Mouse (Mus musculus) CH12.LX (cell line): ENCODE measurements around the gene Tbc1d23. TPM values are rescaled to one million over a fixed set of nuclear protein-coding genes. Genes with fewer than 3 reads are reported as not detected.

Experiments used
- DNase-seq: peaks from one replicate; pipeline ENCODE4 v3.0.0-alpha.2; 2013; ENCODE audit errors: extremely low read depth
- H3K27ac ChIP-seq: 2 replicates; pipeline ENCODE4 v1.5.1; 2012; ENCODE audit warnings: low read depth, mild to moderate bottlenecking, control low read depth, moderate library complexity; ENCODE audit not compliant: insufficient read depth
- H3K27me3 ChIP-seq: replicated peaks from 2 replicates; pipeline ENCODE3; 2012; ENCODE audit warnings: inconsistent platforms
- H3K36me3 ChIP-seq, 2 experiments: replicated peaks in 1 of 2; 2 replicates each; pipeline versions ENCODE3 to v1.6.1; 2012; ENCODE audit warnings: inconsistent platforms in 1 of 2, low read length in 1 of 2, mild to moderate bottlenecking in 1 of 2, mixed read lengths in 1 of 2, moderate library complexity in 1 of 2; ENCODE audit not compliant: control insufficient read depth in 1 of 2, insufficient read depth in 1 of 2
- H3K4me1 ChIP-seq, 2 experiments: 2 replicates each; pipeline ENCODE4 v1.6.1; 2012; ENCODE audit warnings: inconsistent platforms in 1 of 2, moderate library complexity in 1 of 2; ENCODE audit not compliant: insufficient read depth in 2 of 2, control insufficient read depth in 1 of 2
- H3K4me2 ChIP-seq: 2 replicates; pipeline ENCODE4 v1.6.1; 2012; ENCODE audit warnings: low read depth, mild to moderate bottlenecking, control low read depth; ENCODE audit not compliant: poor library complexity, insufficient read depth, severe bottlenecking
- H3K4me3 ChIP-seq, 3 experiments: fragments of 150-350 bp in 1 of 3; sonication (generic) in 1 of 3; replicated peaks in 1 of 3; 2 replicates each; pipeline versions ENCODE3 to v1.5.1; 2011 to 2012; ENCODE audit warnings: low read depth in 2 of 3, low read length in 2 of 3, mild to moderate bottlenecking in 2 of 3, moderate library complexity in 2 of 3, control low read depth in 1 of 3, improper control_type of control experiment in 1 of 3, inconsistent platforms in 1 of 3, mixed read lengths in 1 of 3; ENCODE audit not compliant: poor library complexity in 1 of 3
- H3K79me2 ChIP-seq: replicated peaks from 2 replicates; pipeline ENCODE4 v1.6.1; 2012; ENCODE audit warnings: mild to moderate bottlenecking, moderate library complexity; ENCODE audit not compliant: control insufficient read depth, poor library complexity, insufficient read depth, severe bottlenecking; ENCODE audit errors: extremely low read depth
- H3K9ac ChIP-seq: 2 replicates; pipeline ENCODE4 v1.6.1; 2012; ENCODE audit warnings: low read depth, mild to moderate bottlenecking, control low read depth, moderate library complexity; ENCODE audit not compliant: insufficient read depth
- H3K9me3 ChIP-seq: replicated peaks from 2 replicates; pipeline ENCODE3; 2012; ENCODE audit warnings: low read length, inconsistent platforms, mixed read lengths
- CHD2 ChIP-seq: IDR thresholded peaks from 2 replicates; pipeline ENCODE4 v1.6.1; 2011; ENCODE audit warnings: low read length, improper control_type of control experiment
- CTCF ChIP-seq, 2 experiments: IDR thresholded peaks in 1 of 2; conservative IDR thresholded peaks in 1 of 2; 2 replicates each; pipeline ENCODE4 v1.5.1; 2011 to 2012; ENCODE audit warnings: low read depth in 2 of 2, low read length in 2 of 2, improper control_type of control experiment in 1 of 2, inconsistent platforms in 1 of 2, mild to moderate bottlenecking in 1 of 2, moderate library complexity in 1 of 2
- E2F4 ChIP-seq: IDR thresholded peaks from 2 replicates; pipeline ENCODE4 v1.6.1; 2011; ENCODE audit warnings: low read depth, low read length, improper control_type of control experiment; ENCODE audit not compliant: insufficient replicate concordance
- ELF1 ChIP-seq: IDR thresholded peaks from 2 replicates; pipeline ENCODE4 v1.6.1; 2014; ENCODE audit warnings: low read depth, mild to moderate bottlenecking, inconsistent platforms, low read length, improper control_type of control experiment
- ETS1 ChIP-seq: conservative IDR thresholded peaks from 2 replicates; pipeline ENCODE4 v1.6.1; 2012; ENCODE audit warnings: low read depth, mild to moderate bottlenecking, inconsistent platforms, low read length, improper control_type of control experiment, moderate library complexity
- GABPA ChIP-seq: IDR thresholded peaks from 2 replicates; pipeline ENCODE4 v1.6.1; 2012; ENCODE audit warnings: low read depth, low read length, improper control_type of control experiment, inconsistent platforms; ENCODE audit not compliant: insufficient replicate concordance
- IRF4 ChIP-seq: IDR thresholded peaks from 2 replicates; pipeline ENCODE4 v1.6.1; 2014; ENCODE audit warnings: low read depth, mild to moderate bottlenecking, inconsistent platforms, low read length, improper control_type of control experiment
- JUN ChIP-seq: IDR thresholded peaks from 2 replicates; pipeline ENCODE4 v1.6.1; 2011; ENCODE audit warnings: low read depth, mild to moderate bottlenecking, low read length, improper control_type of control experiment, moderate library complexity; ENCODE audit not compliant: insufficient read depth
- KAT2A ChIP-seq: IDR thresholded peaks from 2 replicates; pipeline ENCODE4 v1.6.1; 2012; ENCODE audit warnings: low read length, improper control_type of control experiment, inconsistent platforms; ENCODE audit not compliant: insufficient replicate concordance
- MYC ChIP-seq: IDR thresholded peaks from 2 replicates; pipeline ENCODE4 v1.6.1; 2011; ENCODE audit warnings: low read depth, mild to moderate bottlenecking, improper control_type of control experiment, low read length
- NELFE ChIP-seq: IDR thresholded peaks from 2 replicates; pipeline ENCODE4 v1.6.1; 2011; ENCODE audit warnings: low read depth, low read length, improper control_type of control experiment
- NRF1 ChIP-seq: IDR thresholded peaks from 2 replicates; pipeline ENCODE4 v1.6.1; 2014; ENCODE audit warnings: low read depth, mild to moderate bottlenecking, inconsistent platforms, low read length, improper control_type of control experiment, moderate library complexity
- PAX5 ChIP-seq: IDR thresholded peaks from 2 replicates; pipeline ENCODE4 v1.6.1; 2012; ENCODE audit warnings: low read length, inconsistent platforms, mixed read lengths
- POLR2A ChIP-seq: IDR thresholded peaks from 2 replicates; pipeline ENCODE4 v1.6.1; 2011; ENCODE audit warnings: low read depth, mild to moderate bottlenecking, improper control_type of control experiment, low read length
- SIN3A ChIP-seq: IDR thresholded peaks from 2 replicates; pipeline ENCODE4 v1.6.1; 2012; ENCODE audit warnings: low read length, improper control_type of control experiment, inconsistent platforms
- SMC3 ChIP-seq: IDR thresholded peaks from 2 replicates; pipeline ENCODE4 v1.6.1; 2011; ENCODE audit warnings: low read depth, low read length, improper control_type of control experiment
- TBP ChIP-seq: conservative IDR thresholded peaks from 2 replicates; pipeline ENCODE4 v1.6.1; 2011; ENCODE audit warnings: low read depth, low read length, improper control_type of control experiment
- TCF12 ChIP-seq: IDR thresholded peaks from 2 replicates; pipeline ENCODE4 v1.6.1; 2014; ENCODE audit warnings: low read depth, mild to moderate bottlenecking, inconsistent platforms, low read length, improper control_type of control experiment
- UBTF ChIP-seq: IDR thresholded peaks from 2 replicates; pipeline ENCODE4 v1.6.1; 2012; ENCODE audit warnings: low read depth, mild to moderate bottlenecking, inconsistent platforms, low read length, improper control_type of control experiment, moderate library complexity
- ZNF384 ChIP-seq: IDR thresholded peaks from 2 replicates; pipeline ENCODE4 v1.6.1; 2012; ENCODE audit warnings: low read depth, low read length, improper control_type of control experiment, inconsistent platforms
- dilution Hi-C: fragments of 300-500 bp; cut with MboI; formaldehyde crosslinking; loops from 2 replicates; pipeline ENCODE4 v1.14.3; 2020; ENCODE audit warnings: low sequenced_read_pairs; ENCODE audit not compliant: extremely low pct_unique_long_range_greater_than_20kb, extremely low pct_ligation_motif_present
- in situ Hi-C: fragments of 300-500 bp; cut with MboI; formaldehyde crosslinking; loops from 3 replicates; pipeline ENCODE4 v1.14.3; 2019; ENCODE audit warnings: low sequenced_read_pairs, low pct_ligation_motif_present, low pct_unique_long_range_greater_than_20kb, mixed read lengths
- polyA plus RNA-seq: library from polyadenylated mRNA; unstranded; fragments of >175 nt; gene quantifications from 2 replicates; pipeline ENCODE4 v1.2.1, GENCODE M21; 2012; ENCODE audit warnings: low read depth; ENCODE audit not compliant: insufficient read length
- total RNA-seq, 2 experiments: library from RNA; depleted of rRNA; stranded (reverse); fragments of 300-350 nt in 1 of 2; fragments of >200 nt in 1 of 2; gene quantifications; 2 replicates each; pipeline ENCODE4 v1.2.3; 2012 to 2014

Gene Tbc1d23
- total and polyA plus RNA-seq, 3 experiments = 21.2 to 38.8 (median 31.5) TPM

- TF ChIP-seq ETS1 (no peak), PAX5 (no peak), TBP (0 out of 2 replicates have a peak, but pooled peaks have one; percentile 49), NRF1 (peak; percentile 83), SIN3A (peak; percentile 81), SMC3 (peak; percentile 79), MYC (0 out of 2 replicates have a peak, but pooled peaks have one; percentile 28), IRF4 (no peak), NELFE (peak; percentile 72), KAT2A (no peak)
Measured at GRCm38 (mm10) chr16:57166611-57167513, 64.4 kb downstream of the Tbc1d23 start, which contains the start of gene Nit2 (continued).

- TF ChIP-seq UBTF = 0 out of 2 replicates have a peak, but pooled peaks have one; percentile 7
- no peak for TF ChIP-seq POLR2A
- TF ChIP-seq ZNF384 = peak; percentile 60
- Histone ChIP-seq H3K79me2 (peaks cover 10% of the 10 kb centered on the region), H3K27me3 (no peaks in the 10 kb centered on the region), H3K9me3 (no peaks in the 10 kb centered on the region), H3K27ac (no peak overlapping the region), H3K4me3 (peak overlapping the region in 2 of 3 experiments; percentile 83 to 96), H3K36me3 (peaks cover 27 to 69% of the 10 kb centered on the region in 2 experiments), H3K9ac (peak overlapping the region; percentile 82), H3K4me1 (peaks cover 5 to 28% of the 10 kb centered on the region in 2 experiments), H3K4me2 (peak overlapping the region; percentile 45; the same call in 1 of the 2 replicates)
- no peak for DNase-seq
- in situ Hi-C loops = loop anchor here (5.0 kb wide), 1 partner anchor 44 kb away; the partner anchor contains the start of gene Tomm70a
- dilution Hi-C loops = no loop called here
Measured at GRCm38 (mm10) chr16:57166086-57166485, 65.2 kb downstream of the Tbc1d23 start.

DNA sequence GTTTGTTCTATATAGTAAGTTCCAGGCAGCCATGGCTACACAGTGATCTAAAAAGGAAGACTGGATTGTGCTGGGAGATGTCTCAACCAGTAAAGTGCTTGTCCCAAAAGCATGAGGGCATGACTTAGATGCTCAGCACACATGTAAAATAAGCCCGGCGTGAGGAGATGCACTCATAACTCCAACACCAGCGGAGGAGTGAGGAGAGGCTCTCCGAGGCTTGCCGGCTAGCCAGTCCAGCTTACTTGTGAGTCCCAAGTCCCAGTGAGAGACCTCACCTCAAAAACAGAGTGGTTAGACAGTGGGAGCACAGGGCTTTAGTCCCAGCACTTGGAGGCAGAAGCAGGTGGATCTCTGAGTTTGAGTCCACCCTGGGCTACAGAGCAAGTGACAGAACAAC lies 66.1 kb downstream of the Tbc1d23 start:
- TF ChIP-seq CHD2 (no peak), KAT2A (no peak), NELFE (no peak), CTCF (conservative IDR thresholded peaks at IDR 0.05 in 1 of 2, IDR thresholded peaks at IDR 0.05 in 1 of 2; ENCODE audit: low read depth in 2 of 2, low read length in 2 of 2) (no peak), GABPA (no peak), E2F4 (no peak), ELF1 (no peak), JUN (no peak), SMC3 (no peak), TCF12 (no peak), IRF4 (no peak), UBTF (no peak)
- Histone ChIP-seq H3K9me3 (no peaks in the 10 kb centered on the region), H3K4me3 (no peak overlapping the region), H3K79me2 (peaks cover 10% of the 10 kb centered on the region), H3K27me3 (no peaks in the 10 kb centered on the region), H3K4me1 (peaks cover 5 to 28% of the 10 kb centered on the region in 2 experiments), H3K4me2 (no peak overlapping the region; the same call in 1 of the 2 replicates), H3K36me3 (peaks cover 30 to 69% of the 10 kb centered on the region in 2 experiments), H3K27ac (no peak overlapping the region), H3K9ac (no peak overlapping the region)
- dilution Hi-C loops (no loop called here), in situ Hi-C loops (loop anchor here (5.0 kb wide), 1 partner anchor 43 kb away; the partner anchor contains the start of gene Tomm70a)
- DNase-seq = no peak
